Mouse (Mus musculus): ENCODE results near the gene Bag3.

The Bag3 gene

DNA sequence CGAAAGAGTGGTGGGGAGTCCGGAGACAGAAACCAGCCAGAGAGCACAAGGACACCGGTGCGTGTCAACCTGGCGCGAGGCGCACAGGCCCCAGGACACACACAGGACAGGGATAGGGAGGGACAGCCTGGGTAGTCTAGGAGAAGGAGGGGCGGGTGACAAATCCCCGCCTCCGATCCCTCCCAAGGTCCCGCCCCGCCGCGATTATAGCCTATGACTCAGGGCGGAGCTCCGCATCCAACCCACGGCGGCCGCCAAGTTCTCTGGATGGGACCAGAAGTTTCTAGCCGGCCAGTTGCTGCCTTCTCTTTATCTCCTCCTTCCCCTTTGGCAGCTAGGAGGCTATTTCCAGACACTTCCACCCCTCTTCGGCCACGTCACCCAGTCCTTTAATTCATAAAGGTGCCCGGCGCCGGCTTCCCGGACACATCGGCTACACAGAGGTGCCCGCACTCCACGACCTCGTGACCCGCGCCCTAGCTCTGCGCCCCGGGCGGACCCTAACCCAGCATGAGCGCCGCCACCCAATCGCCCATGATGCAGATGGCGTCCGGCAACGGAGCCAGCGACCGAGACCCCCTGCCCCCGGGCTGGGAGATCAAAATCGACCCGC, at the start of gene Bag3:
TSS of gene Bag3 (plus strand) at position 268 of the 613 bp plus-strand sequence.
- peak; percentile 91 to 95 for DNase-seq (ENCODE audit: low spot score in 2 of 2)

DNA sequence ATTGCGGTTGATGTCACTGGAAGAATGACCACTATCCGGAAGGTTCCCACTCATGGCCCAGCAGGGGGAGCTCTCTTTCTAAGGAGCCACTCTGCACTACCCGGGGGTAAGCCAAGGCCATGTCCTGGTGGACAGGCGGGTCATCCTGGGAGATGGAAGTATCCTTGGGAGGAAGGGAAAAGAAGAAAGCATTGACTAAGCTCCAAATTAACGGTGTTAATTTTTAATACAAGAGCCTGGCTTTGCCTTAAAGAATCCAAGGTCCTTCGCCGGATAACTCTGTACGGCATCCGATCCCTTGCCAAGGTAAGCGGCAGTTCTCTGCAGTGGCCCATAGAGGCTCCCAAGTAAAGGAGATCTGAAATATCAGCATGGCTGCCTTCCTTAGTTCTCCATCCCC, 49.1 kb upstream of the Bag3 start:
- DNase-seq (ENCODE audit: low spot score in 2 of 2): peak; percentile 36 to 71

DNA sequence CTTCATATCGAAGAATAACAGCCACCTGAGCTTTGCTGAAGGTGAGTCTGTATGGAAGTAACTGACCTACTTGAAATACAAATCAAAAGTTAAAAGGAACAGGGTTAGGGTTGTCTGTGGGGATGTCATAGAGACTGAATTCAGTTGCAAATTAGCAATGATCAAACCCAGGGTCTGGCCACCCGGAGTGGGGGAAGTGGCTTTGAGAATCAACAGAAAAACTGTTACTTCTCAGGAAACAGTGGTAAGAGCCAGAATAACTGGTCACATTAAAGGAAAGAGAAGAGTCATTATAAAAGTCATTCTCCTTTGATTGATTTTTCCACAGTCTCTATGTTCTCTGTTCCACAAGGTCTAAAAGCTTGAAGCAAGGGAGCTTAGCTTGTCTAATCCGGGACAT, 34.4 kb upstream of the Bag3 start:
- no peak for DNase-seq (ENCODE audit: low spot score in 2 of 2)

DNA sequence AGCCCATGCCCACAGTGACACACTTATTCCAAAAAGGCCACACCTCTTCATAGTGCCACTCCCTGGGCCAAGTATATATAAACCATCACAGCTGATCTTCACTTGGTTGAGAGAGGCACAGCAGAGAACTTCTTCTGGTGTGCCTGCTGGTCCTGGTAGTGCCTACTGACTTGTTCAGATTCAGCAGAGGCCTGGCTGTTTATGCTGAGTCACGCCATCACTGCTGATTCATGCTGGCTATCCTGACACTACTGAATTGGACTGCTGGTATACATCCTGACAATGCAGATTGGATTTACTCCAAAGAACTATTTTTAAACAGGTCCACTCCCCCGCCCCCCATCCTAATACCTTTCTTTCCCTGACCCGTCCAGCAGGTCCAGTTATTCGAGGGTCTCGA, 28.9 kb upstream of the Bag3 start:
- DNase-seq (ENCODE audit: low spot score in 2 of 2): no peak

DNA sequence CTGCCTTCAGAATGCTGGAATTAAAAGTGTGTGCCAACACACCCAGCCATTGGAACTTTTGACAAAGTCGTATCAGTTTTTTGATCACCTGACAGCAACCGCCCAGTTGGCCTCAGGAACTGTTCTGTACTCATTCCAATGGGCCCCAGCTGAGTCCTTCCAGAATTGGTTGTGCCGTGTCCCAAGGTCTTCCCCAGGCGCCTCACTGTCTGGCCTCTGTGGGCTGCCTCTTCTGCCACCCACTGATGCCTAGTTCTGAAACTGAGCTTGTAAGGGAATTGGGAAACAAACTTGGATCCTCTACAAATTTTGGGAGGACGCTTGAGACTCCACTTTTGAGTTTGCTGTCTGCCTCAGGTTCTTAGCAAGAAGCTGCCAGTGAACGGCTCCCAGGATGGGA, 23.6 kb upstream of the Bag3 start:
- DNase-seq (ENCODE audit: low spot score in 2 of 2): no peak

DNA sequence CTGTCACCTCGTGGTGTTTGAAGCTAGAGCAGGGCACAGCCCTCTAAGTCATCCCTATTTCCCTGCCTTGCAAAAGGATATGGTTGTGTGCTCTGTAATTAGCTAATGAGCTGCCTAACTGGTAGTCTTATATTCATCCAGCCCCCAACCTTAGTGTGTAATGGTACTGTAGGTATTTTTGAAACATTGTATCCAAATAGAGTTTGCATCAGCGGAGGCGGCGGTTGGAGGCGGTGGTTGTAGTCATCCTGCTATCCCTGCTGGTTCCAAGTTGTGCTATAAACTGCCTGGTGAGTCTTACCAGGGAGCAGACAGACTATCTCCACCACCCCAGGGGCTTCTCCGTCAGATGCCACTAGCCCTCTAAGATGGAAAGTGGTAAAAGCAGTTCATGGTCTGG, 19.3 kb upstream of the Bag3 start:
- DNase-seq (ENCODE audit: low spot score in 2 of 2): no peak

DNA sequence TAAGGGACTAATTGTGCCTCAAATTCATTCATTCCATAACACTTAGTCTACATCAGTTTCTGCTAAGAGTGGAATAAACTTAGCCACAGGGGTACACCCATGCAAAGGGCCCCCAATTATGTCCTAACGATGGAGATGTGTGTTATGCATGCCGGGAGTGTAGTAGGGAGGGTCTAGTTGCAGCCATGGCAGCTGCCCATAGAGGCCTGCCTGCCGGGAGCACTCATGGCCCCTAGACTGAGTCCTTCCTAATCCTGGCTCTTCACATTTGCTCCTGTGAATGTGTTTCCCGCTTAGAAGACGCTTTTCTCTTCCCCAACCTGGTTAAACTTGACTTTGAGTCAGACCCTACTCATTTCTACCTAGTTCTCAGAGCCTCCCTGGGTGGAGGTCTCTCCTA, 11.5 kb upstream of the Bag3 start:
- no peak for DNase-seq (ENCODE audit: low spot score in 2 of 2)

DNA sequence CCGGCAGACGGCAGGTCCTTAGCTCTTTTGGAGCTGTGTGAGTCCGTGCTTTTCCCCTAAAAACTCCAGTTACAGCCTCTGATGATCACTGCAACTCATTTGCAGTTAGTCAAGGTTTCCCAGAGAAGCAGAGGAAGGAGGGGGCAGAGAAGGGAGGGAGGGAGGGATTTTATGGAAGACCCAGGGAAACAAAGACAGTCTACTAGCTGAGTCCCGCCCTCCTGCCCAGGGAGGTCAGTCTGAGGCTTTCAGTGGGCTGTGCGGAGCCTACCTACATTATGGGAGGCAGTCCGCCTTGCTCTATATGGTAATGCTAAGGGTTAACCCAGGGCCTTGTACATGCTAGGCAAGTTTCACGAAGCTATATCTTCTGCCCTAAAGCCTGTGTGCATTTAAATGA, 9.9 kb upstream of the Bag3 start:
- DNase-seq (ENCODE audit: low spot score in 2 of 2): no peak

DNA sequence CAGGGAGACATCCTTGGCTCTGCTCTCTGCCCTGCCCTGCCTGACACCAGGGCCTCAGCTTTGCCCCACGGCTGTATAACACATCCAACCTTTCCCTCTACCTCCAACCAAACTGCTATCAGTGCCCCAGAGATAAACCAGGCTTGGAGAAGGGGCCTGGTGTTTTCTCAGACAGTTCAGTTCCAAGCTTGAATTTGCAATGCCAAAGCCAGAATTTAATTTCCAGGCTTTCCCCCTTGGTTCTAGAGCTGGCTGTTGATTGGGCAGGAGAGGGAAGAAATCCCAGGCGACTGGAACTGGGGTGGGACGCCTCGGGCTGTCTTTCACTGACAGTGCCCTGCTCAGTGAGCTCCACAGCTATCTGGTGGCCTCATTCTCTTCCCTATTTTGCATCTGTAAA, 9.1 kb upstream of the Bag3 start:
- DNase-seq (ENCODE audit: low spot score in 2 of 2): no peak

DNA sequence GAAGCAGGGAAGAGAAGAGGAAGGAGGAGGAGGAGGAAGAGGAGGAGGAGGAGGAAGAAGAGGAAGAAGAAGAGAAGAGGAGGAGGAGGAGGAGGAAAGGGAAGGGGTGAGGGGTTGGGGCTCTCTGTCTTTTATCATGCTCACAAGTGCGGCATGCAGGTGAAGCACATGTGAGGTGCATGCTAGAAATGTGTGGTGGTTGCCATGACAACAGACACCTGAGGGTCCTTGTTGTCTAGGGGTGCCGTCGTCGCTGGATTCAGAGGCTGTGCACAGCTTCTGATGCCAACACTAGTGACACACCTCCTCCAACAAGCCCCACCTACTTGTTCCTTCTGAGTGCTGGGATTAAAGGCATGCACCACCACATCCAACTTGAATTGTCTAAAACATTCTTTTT, 7.1 kb upstream of the Bag3 start:
- DNase-seq (ENCODE audit: low spot score in 2 of 2): no peak

DNA sequence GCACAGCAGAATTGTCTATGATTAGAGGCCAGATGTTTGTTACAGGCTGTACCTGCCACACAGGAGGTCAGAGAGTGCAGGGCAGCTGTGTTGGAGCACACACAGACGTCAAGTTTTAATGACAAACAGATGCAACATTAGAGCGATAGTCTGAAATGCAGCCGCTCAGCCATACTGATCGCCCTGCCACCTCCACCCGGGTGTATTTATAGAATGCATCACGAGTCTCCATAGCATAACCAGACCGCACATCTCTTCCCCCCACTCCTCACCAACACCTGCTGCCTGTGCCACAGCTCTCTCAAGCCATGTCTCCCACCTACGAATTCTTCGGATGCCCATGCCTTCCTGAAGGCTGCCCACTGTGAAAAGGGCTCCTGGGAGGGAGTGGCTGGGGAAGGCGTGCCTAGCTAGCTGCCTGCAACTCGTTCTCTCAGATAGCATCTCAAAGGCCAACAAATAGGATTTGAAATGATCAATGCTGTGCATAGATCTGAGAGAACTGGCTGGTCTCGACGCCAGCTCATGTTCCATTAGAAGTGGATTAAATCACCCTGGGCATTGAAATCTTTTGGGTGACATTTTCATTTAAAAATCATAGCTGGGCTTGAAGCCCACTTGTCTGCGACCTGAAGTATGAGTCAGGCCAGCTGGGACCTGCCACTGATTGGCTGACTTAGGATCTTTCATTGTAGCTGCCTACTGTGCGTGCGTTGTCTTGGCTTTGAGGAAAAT, 3.9 kb upstream of the Bag3 start:
- DNase-seq (ENCODE audit: low spot score in 2 of 2): no peak

DNA sequence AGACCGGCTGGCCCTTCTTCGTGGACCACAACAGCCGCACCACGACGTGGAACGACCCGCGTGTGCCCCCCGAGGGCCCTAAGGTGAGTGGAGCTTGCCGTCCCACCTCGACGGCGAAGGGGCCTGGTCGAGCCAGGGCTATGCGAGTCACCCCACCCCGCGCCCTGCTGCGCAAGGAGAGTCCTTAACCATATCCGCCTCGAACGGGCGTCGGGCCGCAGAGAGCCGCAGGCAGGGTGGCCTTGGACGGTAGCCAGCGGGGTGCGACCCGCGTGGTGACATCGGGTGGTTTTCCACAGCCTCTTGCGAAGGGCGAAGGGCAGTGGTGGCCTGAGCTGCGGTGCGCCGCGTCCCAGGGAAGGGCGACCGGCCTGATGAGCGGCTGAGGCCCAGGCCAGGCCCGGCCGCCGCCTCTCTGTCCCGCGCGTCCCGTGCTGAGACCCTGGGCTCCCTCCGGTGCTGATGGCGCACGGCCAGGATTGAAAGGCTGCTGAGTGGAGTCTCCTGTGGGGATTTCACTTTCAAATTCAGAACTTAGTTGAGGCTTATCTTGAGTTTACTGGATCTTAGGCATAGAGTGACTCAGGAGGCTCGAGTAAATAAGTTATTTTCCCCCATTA, 656 bp downstream of the Bag3 start:
- DNase-seq (ENCODE audit: low spot score in 2 of 2): peak; percentile 72 to 87

DNA sequence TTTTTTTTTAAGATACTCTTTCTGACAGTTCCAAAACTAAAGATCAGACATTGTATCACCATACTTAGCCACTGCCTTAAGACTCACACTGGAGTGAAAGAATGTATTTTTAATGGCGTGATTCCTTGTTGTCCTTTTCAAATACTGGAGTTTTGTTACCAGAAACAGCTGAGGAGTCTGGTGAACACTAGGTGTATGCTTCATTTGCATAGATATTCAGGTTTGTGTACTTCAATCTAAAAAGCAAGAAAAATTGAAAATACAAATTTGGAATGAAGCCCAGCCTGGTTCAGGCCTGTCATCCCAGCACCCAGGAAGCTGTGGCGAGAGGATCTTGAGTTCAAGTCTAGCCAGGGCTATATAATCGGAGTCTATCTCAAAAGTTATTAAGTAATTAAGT, 1.2 kb downstream of the Bag3 start:
- no peak for DNase-seq (ENCODE audit: low spot score in 2 of 2)

DNA sequence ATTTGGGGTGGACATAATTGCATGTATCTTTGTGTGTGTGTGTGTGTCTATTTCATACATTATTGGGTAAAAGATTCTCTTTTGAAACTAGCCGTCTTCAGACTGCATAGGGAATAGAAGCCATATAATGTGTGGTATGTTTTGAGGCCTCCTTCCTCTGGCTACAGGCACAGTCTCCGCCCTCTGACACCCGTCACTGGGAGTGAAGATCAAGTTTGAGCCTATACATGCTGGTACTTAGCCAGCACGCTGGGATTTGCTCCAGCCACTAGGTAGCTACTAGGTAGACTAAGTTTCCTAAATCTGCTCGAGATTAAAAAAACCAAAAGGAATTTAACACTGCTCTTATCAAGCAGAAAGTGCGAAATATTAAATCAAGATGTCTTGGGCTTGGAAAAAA, 3.2 kb downstream of the Bag3 start:
- no peak for DNase-seq (ENCODE audit: low spot score in 2 of 2)

DNA sequence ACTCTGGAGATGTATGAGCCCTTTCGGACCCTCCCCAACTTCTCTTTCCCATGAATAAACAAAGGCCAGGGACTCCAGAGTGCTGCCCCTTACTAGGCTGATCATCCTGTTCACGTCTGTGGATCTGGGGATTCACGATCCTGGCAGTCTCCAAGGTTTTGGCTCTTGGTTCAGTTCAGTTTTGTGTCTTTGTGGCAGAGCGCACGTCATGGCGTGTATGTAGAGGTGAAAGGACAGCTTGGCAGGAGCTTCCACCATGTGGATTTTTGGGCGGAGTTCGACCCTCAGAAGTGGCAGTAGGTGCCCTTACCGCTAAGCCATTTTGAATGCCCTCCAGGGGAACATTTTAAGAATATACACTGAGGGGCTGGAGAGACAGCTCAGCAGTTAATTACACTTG, 5.2 kb downstream of the Bag3 start:
- DNase-seq (ENCODE audit: low spot score in 2 of 2): no peak

DNA sequence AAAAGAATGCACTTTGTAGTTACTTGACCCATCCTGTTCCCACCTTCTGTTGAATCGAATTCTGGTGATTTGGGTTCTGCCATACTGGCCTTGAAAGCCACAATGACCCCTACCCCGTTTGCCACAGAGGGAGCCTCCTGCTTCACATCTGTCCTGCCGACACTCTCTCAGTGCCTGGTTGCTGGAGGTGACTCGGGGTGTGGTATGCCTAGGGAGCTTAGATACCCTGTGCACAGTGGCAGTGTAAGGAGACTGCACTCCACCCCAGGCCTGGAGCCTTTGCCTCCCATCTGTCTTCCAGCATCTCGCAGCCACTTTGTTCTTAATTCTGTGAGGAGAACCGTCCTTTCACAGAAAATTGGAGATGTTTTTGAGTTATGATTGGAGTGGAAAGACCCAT, 5.7 kb downstream of the Bag3 start:
- DNase-seq (ENCODE audit: low spot score in 2 of 2): no peak

DNA sequence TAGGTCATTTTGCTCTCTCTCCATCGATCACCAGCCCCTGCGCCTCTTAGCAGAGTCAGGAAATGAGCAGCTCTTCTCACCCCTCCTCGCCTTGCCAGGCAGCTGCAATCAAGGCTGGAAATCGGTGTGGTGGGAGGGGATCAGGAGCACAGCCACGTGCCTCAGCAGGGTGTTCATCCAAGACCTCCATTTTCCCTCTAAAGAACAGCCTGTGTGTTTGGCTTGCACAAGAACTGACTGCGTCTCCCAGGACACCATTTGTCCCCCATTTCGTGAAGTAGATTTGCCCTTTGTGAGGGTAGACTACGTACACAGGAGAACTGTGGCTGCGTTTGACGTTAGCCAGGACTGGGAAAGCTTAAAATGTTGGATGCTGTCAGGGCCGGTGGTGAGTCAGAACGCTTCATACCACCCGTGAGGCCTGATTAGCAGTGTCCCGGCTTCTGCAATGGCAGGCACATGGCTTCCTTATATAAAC, 6.2 kb downstream of the Bag3 start:
- no peak for DNase-seq (ENCODE audit: low spot score in 2 of 2)

DNA sequence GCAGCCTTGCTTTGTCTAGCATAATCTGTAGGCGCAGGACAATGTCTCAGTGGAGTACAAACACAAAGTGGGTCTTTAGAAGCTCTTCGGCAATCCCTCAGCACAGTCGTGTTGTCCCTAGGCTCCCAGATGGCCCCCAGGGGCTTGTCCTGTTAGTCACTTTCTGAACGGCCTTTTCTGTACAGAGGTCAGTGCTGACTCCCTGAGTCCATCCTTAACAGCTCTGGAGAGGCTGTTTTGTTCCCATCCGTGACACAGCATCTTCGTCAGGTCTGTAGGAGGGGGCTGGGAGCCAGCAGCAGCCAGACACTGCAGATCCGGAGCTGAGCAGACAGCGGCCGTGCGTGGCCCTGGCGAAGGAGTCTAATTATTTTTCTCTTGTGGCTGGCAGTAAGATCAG, 7.6 kb downstream of the Bag3 start:
- no peak for DNase-seq (ENCODE audit: low spot score in 2 of 2)

DNA sequence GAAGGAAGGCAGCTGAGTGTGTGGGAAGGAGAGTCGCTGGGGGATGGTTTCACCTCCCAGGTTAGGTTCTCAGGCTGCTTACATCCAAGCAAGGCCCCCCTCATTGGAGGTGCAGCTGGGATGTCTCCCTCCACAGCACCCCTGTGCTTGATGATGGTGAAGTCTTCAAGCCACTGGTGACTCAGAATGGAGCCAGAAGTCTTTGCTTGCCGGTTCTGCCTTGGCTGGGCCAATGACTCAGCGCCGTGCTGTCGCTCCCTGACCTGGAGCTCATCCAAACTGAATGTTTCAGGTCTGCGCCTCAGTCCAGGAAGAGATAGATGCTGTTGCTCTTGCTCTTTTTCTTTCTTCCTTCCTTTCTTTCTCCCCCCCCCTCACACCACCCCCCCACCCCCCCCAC, 8.5 kb downstream of the Bag3 start:
- no peak for DNase-seq (ENCODE audit: low spot score in 2 of 2)

DNA sequence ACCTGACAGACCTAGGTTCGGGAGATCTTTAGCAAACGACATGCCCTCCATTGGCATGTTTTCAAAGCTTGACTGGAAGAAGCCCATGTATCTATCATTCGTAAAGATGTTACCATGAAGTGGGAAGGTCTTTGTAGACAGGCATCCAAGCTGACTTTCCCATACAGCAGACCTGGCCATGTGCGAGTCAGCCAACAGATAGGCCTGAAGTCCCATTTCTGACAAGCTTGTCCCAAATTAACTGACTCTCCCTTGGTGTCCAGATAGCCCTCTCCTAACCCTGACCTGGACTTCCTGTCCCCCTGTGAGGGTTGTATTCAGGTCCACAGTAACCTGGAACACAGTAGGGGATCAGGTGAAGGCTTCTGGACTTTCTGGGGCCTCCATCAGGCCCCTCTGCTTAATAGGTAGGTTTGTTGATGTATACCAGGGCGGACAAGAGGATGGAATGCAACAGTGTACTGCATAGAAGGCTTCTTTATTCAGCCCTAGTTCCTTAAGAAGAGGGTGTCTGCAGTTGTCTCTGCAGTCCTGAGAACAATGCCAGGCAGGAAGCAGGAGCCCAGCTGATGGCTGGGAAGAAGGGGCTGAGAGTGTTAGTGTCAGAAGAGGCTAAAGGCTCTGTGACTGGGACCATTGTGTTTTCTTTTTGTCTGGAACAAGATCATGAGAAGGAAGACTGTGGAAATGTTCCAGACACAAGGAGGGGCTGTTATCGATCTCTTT, 9.2 kb downstream of the Bag3 start:
- no peak for DNase-seq (ENCODE audit: low spot score in 2 of 2)

DNA sequence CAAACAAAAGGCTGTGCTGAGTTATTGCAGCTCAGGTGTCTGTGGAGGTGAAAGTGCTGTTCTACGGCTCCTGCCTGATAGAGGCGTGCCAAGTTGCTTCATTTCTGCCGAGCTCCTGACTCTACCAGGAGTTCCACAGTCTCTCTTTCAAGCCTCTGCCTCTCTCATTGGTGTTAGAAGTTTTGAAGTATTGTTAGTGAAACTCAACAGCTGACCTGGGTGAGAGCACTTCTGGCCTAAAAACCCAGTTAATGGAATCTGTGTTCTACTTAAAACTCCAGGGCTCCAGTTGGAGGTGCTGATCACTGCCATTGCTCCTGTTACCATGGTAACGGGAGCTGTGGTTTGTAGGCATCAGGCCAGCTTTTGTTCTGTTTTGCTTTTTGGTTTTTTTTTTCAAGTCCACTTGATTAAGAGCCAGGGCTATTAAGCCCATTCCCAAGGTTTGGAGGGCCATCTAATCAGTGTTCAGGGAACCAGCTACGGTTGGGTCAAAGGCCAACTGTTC, 11.6 kb downstream of the Bag3 start:
- no peak for DNase-seq (ENCODE audit: low spot score in 2 of 2)

DNA sequence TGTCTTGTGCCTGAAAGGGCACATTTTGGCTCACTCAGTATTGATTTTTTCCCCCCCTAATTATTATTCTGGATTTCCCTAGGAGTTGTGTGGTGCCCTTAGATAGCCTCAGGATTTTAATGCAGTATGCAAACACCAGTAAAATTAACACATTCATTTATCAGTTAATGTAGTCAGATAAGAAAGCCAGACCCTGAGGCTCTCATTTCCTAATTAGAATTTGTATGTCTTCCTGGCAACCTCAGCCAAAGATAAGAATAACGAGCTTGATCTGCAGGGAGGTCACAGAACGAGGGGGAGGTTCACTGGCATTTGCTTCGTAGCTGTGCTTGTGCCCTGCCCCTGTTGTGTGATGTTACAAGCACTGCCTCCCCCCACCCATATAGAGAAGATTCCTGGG, 12.7 kb downstream of the Bag3 start:
- no peak for DNase-seq (ENCODE audit: low spot score in 2 of 2)

Measured in spleen, postnatal 4 days (tissue).